Mouse (Mus musculus): Measurements from ENCODE around the gene Olfr818.
"Not testable (repeated sequence)": the region's sequence is repeated elsewhere in the genome, so short reads cannot be mapped to it uniquely, and the experiment has no call there.

- not testable (repeated sequence) for TF ChIP-seq GATA1 (IDR thresholded peaks at IDR 0.05; ENCODE audit: borderline replicate concordance, low read length); FLI1 (IDR thresholded peaks at IDR 0.05; ENCODE audit: low read length)
Measured at GRCm38 (mm10) chr10:129981867-129982266, 33.0 kb upstream of the Olfr818 start.

Data from megakaryocyte, embryonic 14.5 days (primary cell).